Mouse (Mus musculus) right cerebral cortex, postnatal 36 days (tissue): Measurements from ENCODE around the gene Hoxa13.

Experiments used
- DNase-seq, 2 experiments: peaks; one replicate each; pipeline ENCODE4 v3.0.0; 2022; ENCODE audit warnings: low spot score in 2 of 2, mixed read lengths in 1 of 2

Gene Hoxa13

GRCm38 (mm10) chr6:52237346-52238154, 23.1 kb downstream of the Hoxa13 start:
- DNase-seq = no peak

GRCm38 (mm10) chr6:52236806-52237205, 23.9 kb downstream of the Hoxa13 start:
- DNase-seq = no peak

GRCm38 (mm10) chr6:52235866-52236265, 24.8 kb downstream of the Hoxa13 start:
- no peak for DNase-seq

GRCm38 (mm10) chr6:52235267-52235666, 25.4 kb downstream of the Hoxa13 start:
- no peak for DNase-seq

- no peak for DNase-seq
Observed at GRCm38 (mm10) chr6:52234428-52235140, 26.1 kb downstream of the Hoxa13 start.

- DNase-seq = no peak
Observed at GRCm38 (mm10) chr6:52233546-52234427, 26.9 kb downstream of the Hoxa13 start.

- no peak for DNase-seq
Observed at GRCm38 (mm10) chr6:52232984-52233545, 27.6 kb downstream of the Hoxa13 start.

GRCm38 (mm10) chr6:52232568-52232965, 28.1 kb downstream of the Hoxa13 start:
- DNase-seq = no peak

GRCm38 (mm10) chr6:52231885-52232567, 28.7 kb downstream of the Hoxa13 start:
- DNase-seq = no peak

- DNase-seq = no peak
Observed at GRCm38 (mm10) chr6:52230516-52231165, 30.0 kb downstream of the Hoxa13 start, which contains the start of gene Hoxa9. TSS of gene Hoxa9 (minus strand) at chr6:52231089.

- no peak for DNase-seq
Observed at GRCm38 (mm10) chr6:52229558-52230416, 30.9 kb downstream of the Hoxa13 start.

GRCm38 (mm10) chr6:52228475-52229465, 31.9 kb downstream of the Hoxa13 start:
- no peak for DNase-seq

GRCm38 (mm10) chr6:52227470-52228222, 33.0 kb downstream of the Hoxa13 start:
- no peak for DNase-seq

GRCm38 (mm10) chr6:52226569-52227257, 34.0 kb downstream of the Hoxa13 start:
- no peak for DNase-seq

GRCm38 (mm10) chr6:52225612-52226568, 34.8 kb downstream of the Hoxa13 start:
- no peak for DNase-seq
